Mouse (Mus musculus) cerebellum, postnatal 25 days (tissue): ENCODE data around the gene Cped1.

ENCODE experiments used
- DNase-seq, 2 experiments: peaks; one replicate each; pipeline ENCODE4 v3.0.0; 2021; ENCODE audit warnings: mixed read lengths in 2 of 2

Gene Cped1

DNA sequence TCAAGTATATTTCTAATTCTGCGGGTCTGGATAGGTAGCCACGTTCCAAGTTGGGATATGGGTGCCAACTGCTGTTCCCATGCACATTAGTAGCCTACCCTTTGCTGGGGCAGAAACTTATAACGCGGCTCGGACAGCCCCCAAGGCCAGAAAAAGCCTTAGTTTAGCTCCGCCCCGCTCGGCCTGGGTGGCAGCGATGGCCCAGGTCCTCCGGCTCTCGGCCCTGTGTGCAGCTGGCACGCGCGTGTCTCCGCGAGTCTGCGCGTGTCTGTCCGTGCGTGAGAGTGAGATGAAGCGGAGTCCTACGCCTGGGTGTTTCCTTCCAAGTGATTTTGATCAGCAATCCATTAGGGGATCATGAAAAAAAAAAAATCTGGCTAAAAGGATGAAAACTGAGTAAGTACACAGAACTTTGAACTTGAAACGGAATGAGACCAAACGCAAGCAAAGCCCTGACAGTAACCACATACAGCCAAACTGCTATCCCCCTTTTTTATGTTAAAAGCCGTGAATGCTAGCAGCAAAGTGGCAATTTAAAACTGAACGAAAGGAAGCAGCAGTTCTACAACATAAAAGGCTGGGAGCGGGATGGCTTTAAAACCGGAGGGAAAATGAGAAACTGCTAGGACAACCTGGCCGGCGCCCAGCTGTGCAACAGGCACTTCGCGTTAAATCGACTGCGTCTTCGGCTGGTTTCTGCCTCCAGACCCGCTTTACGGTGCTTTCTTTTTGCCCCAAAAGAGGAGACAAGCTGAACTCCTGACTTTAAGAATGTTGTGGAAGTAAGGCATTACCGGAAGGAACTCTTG lies at the start of gene Cped1:
Cped1 (plus strand) TSS at position 185 of the 809 bp plus-strand sequence.
- peak; percentile 45 to 63 for DNase-seq

DNA sequence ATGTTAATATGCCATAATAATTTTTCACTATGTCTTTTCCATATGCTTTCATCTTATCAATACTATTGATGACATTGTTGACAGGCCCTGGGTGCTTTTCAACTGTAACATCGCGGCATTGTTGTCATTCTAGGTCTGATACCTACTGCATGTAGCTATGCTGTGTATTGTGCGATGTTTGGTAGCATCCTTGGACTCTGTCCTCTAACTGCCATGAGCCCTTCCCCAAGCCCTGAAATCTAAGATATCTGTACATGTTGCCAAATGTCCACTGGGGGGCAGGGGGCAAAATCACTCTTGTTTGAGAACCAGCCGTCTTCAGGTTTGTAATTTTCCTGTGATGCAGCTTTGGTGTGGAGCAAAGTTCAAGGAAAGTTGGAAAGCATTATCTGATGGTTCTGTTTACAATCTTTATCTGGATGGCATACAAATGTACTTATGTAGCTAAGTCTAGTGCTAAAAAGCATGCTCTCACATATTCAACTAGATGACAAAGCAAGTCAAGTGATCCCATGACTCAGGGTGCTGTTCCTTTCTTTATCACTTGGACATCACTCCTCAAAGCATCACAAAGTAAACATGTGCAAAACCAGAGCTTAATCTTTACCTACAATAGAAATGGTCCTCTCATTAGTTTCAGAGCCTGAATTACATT lies 47.6 kb upstream of the Cped1 start:
- no peak for DNase-seq

DNA sequence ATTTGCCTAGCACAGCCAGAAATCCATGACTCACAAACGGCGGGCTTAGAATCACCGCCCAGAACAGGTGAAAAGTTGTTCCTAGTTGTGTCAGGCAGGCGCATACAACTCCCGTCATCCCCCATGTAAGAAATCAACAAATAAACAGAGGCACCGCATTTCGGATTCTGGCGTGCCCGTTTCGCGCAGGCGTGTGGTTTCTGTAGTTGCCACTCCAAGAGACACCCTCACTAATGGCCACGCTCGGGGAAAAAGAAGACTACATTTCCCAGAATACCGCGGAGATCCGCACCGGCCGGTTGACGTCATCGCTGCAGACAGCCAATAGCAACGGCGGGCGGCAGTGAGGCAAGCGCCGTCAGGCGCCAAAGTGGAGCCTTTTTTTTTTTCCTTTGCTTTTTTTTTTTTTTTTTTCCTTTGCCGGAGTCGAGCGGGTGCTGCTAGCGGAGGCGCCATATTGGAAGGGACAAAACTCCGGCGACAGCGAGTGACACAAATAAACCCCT lies 36.4 kb upstream of the Cped1 start, which contains the start of gene Ing3:
Ing3 (plus strand) TSS at position 346 of the 506 bp plus-strand sequence.
- DNase-seq, result peak; percentile 96 to 99

DNA sequence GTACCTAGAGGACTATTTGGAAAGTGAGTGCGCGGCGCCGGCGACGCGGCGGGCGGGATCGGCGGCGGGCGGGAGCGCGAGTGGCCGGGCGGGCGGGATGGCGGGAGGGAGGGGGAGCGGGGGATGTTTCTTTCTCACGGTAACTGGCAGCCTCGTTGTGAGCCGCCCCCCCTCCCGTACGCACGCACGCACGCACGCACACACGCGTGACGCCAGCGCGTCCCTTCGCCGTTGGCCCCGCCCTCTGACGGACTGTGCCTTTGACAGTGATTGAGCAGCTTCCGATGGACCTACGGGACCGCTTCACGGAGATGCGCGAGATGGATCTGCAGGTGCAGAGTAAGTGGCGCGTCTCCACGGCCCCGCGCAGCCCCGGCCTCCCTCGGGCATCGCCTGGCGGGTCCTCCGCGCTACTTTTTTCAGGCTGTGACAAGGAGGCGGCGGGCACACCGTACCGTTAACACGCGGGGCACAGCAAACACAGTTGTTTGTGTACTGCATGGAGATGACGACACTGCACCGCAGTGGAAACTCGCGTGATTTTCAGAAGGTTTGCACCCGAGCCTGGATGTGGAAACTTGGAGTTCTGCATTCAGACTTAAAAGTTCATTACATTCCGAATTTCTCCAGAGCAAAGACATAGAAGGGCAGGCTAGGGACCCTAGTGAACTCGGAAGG lies 35.8 kb upstream of the Cped1 start:
- DNase-seq, result peak; percentile 99

DNA sequence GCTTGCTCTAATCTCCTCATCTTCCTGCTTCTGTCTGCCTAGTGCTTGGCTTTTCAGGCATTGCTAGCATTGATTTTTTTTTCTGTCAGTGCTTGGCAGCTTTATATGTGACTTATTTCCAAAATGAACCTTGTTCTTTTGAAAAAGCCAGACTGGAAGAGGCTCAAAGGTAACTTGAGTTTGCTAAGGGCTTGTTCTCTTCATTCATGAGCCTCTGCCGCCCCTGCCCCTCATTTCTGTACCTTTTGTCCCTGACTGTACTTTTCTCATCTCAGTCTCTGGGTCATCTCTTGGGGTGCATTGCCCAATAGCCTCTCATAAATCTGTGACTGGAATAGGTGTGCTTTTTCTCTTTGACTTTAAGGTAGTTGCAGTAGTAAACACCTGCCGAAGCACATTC lies 35.0 kb upstream of the Cped1 start:
- DNase-seq, result no peak

DNA sequence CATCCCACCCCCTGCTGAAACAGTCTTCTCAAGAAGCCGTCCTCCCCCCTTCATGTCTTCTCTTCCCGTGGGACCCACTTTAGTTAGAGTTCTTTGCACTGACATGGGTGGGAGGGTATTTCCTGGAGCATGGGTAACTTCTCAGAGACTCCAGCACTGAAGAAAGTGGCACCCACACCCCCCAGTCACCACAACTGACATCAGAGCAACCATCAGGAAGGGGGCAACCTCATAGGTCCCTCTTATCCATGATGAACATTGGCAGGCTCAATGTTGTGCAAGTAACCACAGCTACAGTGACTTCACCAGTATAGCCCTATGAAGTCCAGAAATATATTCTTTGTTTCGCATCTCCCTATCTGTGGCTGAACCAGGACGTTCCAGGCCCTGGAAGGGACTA lies 30.2 kb upstream of the Cped1 start:
- DNase-seq, result no peak

DNA sequence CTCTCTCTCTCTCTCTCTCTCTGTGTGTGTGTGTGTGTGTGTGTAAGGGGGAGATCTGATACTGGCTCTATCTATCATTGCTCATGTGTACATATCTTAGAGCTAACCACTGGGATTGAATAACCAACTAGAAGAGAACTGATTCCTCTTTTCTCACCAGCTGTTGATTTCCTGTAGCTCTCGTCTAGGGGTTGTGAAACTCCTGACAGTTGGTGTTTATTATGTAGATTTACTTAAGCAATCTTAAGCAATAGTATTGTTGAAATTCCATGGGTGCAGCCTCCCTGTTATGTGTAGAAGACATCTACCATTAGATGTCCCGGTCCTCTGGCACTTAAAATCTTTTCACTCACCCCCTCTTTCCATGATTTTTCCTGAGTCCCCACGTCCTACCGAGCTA lies 26.8 kb upstream of the Cped1 start:
- no peak for DNase-seq

DNA sequence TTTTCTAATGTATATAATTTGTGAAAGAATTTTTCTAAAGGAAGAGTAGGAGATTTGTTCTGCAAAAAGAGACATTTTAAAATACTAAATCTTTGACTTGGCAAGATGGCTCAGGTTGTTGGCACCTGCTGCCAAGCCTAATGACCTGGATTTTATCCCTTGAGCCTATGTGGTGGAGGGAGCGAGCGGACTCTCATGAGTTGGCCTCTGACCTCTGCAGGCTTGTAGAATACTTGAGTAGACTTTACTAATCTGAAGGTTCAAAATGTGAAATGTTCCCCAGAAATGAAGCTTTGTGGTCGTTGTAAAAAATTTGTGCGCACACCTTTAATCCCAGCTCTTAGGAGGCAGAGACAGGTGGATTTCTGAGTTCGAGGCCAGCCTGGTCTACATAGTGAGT lies 25.8 kb upstream of the Cped1 start:
- DNase-seq, result no peak

DNA sequence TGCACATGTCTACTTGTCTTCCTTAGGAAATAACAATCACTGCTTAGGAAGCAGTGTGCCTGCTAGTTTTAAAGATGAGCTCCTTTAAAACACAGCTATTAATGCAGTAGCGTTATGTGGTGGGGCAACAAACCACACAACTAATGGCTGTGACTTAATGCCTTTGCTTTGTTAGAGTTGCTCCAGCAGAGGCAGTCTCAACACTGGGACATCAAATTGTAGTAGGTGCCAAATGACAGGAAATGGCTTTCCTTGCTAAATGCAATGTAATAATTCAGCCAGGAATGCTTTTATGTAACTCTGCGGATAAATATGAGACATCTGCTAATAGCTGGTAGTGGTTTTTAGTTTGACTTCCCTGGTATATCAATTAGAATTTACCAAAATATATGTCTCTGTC lies 8.2 kb upstream of the Cped1 start:
- no peak for DNase-seq

DNA sequence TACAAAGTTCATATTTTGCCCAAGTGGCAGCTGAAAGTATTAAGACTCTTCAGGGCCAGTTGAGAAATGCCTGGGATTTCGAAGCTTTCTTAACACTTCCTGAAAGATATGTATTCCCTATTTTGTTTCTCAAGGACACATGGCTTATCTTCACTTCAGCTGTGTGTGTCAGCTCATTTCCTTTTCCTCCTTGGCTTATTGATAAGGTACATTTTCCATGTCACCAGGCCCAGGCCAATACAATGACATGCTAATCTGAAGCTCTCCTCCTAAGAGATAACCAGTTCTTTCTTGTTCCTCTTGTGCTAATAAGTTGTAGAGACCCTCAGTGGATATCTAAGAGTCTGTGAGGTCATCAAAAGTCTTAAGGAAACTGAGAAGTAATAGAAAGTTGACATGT lies 4.6 kb upstream of the Cped1 start:
- no peak for DNase-seq

DNA sequence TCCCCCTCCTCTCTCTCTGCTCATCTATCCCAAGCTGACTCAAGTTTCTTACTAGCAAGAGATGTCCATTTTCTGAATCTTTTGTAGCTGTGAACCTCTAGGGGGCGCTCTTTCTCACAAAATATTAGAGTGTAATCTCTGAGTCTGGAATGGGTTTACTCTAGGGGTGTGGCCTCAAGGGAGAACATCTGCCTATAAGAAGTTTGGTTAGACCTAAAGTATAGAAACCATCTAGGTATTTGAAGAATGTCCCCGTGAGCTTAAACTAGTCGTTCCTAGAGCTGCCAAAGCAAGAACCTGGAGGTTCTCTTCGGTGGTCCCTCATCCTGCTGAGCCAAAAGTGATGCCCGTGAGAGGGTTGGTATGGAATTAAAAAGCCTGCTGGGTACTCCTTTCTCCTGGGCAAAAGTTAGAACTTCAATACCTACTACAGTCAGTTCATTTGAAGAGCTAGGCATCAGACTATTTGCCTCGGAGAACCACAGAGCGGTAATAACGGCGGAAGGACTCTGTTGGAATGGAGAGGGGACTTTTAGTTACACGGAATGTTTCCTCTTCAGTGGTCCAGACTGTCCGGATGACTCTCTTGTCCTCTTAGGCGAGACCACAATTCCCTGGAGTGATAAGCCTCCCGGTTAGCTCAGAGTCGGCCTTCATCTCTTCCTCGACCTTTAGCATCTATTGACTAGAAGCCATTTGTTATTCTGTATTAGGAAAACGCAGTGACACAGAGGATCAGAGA lies 555 bp upstream of the Cped1 start:
- DNase-seq, result peak in 1 of 2 experiments; percentile 48

DNA sequence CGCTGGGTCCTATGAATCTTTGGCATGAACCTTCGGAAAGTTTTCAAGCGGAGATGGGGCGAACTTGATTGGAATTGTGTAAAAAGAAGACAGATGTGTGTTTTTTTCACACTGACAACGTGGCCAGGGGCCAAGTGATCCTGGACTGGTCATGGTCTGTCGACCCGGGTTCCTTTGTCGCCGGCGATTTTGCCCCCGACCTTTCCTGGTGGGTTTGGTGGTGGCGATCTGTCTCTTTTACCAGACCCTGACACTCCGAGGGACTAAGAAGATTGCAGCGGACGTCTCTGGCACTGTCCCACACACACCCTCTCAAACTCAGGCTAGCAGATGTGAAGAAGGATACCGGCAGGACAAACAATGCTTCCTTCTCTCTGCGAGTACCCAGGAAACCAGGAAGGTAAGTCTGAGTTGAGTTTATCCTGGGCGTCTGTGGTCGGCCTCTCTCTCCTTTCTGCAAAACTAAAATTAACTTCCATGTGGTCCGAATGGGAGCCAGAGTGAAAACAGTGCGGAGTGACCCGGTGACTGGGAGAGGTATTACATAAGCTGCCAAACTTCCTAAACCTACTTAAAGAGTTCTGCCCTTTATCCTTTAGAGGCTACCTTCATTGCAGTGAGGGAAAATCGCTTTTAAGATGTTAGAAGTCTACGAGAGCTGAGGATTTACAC lies 1.1 kb downstream of the Cped1 start:
- DNase-seq, result peak; percentile 10 to 16

DNA sequence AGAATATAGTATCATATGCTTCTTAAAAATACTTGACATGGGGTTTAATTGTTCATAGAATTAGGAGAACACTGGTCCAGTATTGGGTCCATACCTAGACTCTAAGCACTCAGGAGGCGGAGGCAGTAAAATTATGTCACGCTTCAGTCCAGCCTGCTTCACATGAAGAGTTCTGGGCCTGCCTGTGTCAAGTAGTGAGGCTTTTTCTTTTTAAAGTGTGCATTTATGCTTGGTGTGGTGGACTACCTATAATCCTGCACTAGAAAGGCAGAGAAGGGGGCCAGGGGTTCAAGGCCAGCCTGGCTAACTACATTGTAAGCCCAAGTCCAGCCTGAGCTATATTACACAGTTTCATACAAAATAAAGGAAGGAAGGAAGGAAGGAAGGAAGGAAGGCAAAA lies 1.8 kb downstream of the Cped1 start:
- no peak for DNase-seq

DNA sequence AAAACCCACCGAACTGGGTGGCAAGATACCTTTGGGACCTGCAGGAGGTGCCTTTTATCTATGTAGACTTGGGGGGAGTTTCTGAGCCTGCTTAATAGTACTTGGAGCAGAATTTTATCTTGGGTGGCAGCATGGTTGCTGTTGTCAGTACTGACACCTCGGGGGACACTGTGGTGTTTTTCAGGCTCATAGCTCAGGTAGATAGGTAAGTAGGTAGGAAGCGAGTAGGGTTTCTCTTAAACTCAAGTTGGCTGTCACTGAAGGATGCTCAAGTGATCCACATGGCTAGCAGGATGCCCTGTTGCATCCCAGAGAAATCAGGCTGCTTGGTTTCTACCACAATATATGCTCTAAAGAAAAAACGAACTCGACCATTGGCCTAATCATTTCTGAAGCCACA lies 2.6 kb downstream of the Cped1 start:
- no peak for DNase-seq

DNA sequence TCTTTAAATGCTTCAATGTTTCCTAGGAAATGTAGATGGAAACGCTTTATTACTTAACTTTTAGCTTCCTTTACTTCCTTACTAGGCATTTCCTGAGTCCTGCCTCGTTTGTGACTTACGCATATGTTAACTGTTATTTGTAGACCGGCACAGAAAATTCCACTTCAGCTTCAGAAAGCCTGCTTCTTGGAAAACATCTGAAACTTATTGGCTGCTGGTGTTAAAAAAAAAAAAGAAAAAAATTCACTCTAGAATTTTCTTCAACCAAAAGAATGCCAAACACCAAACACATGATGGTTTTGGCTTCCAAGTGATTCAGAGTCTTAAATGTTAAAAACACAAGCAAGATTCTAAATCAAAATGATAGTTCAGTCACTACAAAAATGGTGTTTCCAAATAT lies 3.4 kb downstream of the Cped1 start:
- no peak for DNase-seq

DNA sequence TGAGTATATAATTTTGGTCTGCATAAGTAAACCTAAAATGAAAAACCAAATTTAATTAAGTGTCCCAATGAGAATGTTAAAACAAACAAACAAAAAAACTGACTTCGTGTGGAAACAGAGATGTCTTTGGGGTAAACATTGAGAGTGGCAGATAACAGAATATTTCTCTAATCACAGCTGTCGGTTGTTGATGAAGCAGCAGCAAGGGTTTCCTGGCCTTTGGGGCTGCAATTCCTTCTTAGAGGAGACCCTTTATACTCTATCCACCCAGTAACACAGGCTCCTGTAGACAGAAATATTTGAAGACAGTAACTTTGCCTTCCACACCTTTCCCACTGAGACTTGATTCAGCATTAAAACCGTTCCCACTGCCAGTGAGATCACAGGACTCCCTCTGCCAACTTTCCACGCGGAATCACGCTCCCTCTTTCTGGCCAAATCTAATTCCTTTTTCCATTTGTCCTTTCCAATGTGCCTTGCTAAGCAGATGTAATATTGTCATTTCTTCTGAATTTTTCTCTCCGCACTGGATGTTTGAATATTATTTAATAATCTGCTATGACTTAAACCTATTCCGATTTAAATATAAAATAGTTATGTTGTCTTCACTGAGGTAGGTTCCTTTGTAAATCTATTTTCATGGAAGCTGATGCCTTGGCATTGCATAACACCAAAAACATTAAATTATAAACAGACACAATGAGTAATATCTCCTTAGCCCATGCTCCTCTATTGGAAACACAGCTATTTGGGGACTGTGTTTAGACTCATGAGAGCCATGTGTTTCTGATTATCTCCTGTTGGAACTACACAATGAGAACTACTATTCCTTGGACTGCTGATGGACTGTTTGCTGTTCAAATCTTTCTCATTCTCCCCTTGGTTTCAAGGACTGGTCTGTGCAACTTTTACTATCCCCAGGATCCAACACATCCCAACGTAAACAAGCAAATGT lies 4.7 kb downstream of the Cped1 start:
- DNase-seq, result no peak

DNA sequence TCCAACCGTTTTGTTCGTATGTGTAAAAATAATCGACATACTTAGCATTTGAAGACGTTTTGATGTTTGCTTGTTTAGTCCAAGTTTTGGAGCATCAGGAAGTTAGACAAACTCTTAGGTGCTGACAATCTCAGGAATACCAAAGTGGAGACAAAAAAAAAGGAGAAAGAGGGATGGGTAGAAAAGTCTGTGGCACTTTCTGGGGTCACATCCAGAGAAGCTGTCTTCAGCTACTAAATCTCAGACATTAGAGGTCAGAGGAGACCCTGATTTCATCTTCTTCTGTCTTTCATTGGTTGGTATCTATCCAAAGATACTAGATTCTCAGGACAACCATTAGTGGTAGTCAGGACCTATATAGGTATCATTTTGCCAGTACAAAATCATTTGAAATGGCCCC lies 5.4 kb downstream of the Cped1 start:
- DNase-seq, result no peak

DNA sequence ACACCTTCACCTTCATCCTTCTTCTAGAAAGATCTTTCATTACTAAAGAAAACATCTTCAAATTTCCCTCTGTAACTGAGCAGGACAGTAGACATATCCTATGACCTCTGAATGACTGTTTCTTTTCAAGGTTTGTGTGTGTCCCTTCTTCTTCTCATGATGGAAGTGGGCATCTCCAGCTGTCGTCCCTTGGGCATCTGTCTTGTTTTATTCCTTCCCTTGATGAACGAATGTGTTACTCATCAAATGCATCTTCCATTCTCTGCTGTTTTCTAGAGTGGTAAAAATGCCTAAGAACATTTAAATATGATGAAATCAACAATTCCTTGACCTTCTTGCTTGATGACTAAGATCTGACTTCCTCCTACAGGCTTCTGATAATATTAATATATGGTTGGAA lies 7.4 kb downstream of the Cped1 start:
- no peak for DNase-seq

DNA sequence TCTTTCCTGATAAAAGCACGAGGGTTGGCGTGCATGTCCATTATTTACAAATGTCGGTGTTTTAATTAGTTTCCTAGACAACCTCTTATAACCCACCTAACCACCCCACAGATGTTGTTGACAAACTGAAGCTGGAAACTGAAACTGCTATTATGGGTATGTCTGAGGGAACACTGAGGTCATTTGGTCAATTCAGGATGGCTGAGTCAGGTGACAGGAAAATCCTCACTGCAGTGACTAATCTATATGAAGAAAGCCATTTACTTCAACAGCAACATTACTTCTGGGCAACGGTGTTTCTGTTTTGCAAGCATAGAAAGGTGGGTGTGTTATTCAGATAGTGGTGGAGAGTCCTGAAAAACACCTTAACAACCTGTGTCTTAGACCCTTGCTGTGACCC lies 12.4 kb downstream of the Cped1 start:
- no peak for DNase-seq

DNA sequence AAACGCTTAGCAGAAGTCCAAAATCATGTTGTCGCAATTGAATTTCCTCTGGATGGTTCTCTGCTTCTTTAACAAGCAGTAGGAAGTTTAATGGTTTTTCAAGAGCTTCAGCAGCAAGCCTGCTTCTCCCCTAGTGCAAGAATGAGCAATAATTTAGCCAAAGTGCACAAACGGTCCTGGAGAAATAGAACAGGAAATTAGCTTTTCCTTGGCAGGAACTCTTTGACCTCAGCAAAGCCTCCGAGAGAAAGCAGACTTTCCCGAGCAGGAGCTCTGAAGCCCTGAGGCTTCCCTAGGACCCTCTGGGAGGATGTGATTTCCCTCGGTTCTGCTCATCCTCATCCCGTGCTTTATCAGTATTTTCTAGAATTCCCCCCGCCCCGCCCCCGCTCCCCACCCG lies 13.3 kb downstream of the Cped1 start:
- DNase-seq, result no peak

DNA sequence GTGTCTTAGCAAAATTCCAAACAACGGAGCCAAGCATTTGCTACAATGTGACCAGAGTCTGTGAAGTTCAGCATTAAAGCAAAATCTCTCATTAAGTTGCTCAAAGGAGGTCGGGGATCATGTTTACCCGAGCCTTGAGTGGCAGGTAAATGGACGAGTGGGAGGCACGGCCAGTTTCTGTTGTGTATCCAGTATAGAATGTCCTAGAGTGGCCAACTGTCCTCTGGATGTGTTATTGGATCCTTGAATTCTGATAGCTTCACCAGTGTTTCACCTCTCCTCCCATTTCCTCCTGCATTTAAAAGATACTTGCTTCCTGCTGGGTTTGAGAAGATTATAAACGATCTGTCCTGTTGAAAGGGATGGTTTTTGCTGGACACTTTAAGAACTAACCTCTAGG lies 14.4 kb downstream of the Cped1 start:
- DNase-seq, result no peak
